8 mouse cellular contexts compared by ENCODE assay signal in genomic region chr11:20741201-20742100, GRCm38 (mm10). TPM values are rescaled to one million over a fixed set of nuclear protein-coding genes. Genes with fewer than 3 reads are reported as not detected.
DNase-seq lines count a peak whose midpoint lies in the region; ATAC-seq and TF ChIP-seq lines count a peak whose summit lies in the region.

Gene Aftph (minus strand): TSS chr11:20741589.

- peaks cover 9% of the 10 kb centered on the region for H3K27me3 ChIP-seq in G1E (ENCODE audit: insufficient read depth, low read length)
- no peaks in the 10 kb centered on the region; the same call in 1 of the 2 replicates for H3K27me3 ChIP-seq in forebrain, embryonic 16.5 days (replicated peaks; ENCODE audit: control insufficient read depth, insufficient read depth, low read length)
- no peaks in the 10 kb centered on the region for H3K27me3 ChIP-seq in lung, embryonic 14.5 days (ENCODE audit: insufficient read depth, low read length)
- no peaks in the 10 kb centered on the region for H3K27me3 ChIP-seq in thymus, adult 2 months (ENCODE audit: control insufficient read depth, insufficient read depth, low read length)

- no peaks in the 10 kb centered on the region for H3K9me3 ChIP-seq in G1E (replicated peaks)
- H3K9me3 ChIP-seq in forebrain, embryonic 16.5 days (ENCODE audit: control insufficient read depth, low read length): no peaks in the 10 kb centered on the region
- no peaks in the 10 kb centered on the region for H3K9me3 ChIP-seq in lung, embryonic 14.5 days (ENCODE audit: low read depth, low read length)

- TF ChIP-seq POLR2A in olfactory bulb, adult 2 months (IDR thresholded peaks at IDR 0.05; ENCODE audit: insufficient read depth, low read depth, low read length): peak; percentile 88
- peak; percentile 97 for TF ChIP-seq POLR2A in thymus, adult 2 months (IDR thresholded peaks at IDR 0.05; ENCODE audit: control insufficient read depth, extremely low read depth, insufficient read depth, low read length, poor library complexity)

- peaks cover 19% of the 10 kb centered on the region for H3K36me3 ChIP-seq in G1E (replicated peaks)
- no peaks in the 10 kb centered on the region for H3K36me3 ChIP-seq in forebrain, embryonic 16.5 days (ENCODE audit: control insufficient read depth, insufficient read depth)
- H3K36me3 ChIP-seq in lung, embryonic 14.5 days (ENCODE audit: insufficient read depth): no peaks in the 10 kb centered on the region
- H3K36me3 ChIP-seq in thymus, adult 2 months (ENCODE audit: control insufficient read depth, insufficient read depth, low read length): no peaks in the 10 kb centered on the region

- H3K4me1 ChIP-seq in G1E (ENCODE audit: insufficient read depth, low read depth, low read length): peaks cover 12% of the 10 kb centered on the region
- peaks cover 7% of the 10 kb centered on the region; the same call in 1 of the 2 replicates for H3K4me1 ChIP-seq in forebrain, embryonic 16.5 days (replicated peaks; ENCODE audit: control insufficient read depth, insufficient read depth, low read length)
- H3K4me1 ChIP-seq in lung, embryonic 14.5 days (ENCODE audit: insufficient read depth): no peaks in the 10 kb centered on the region
- H3K4me1 ChIP-seq in olfactory bulb, adult 2 months (ENCODE audit: control insufficient read depth, insufficient read depth, low read length): no peaks in the 10 kb centered on the region
- H3K4me1 ChIP-seq in thymus, adult 2 months (replicated peaks; ENCODE audit: control insufficient read depth, insufficient read depth, low read length): no peaks in the 10 kb centered on the region

- peak; percentile 94 for DNase-seq in G1E (ENCODE audit: low spot score)
- peak; percentile 98 to 99 for DNase-seq in cerebellum, adult 18-20 months
- DNase-seq in heart, postnatal 36 days: peak; percentile 95
- peak; percentile 99 for DNase-seq in layer of hippocampus, adult 2 months (ENCODE audit: low spot score in 2 of 2)
- peak; percentile 98 for DNase-seq in lung, embryonic 14.5 days
- peak; percentile 99 for DNase-seq in thymus, adult 2 months

- peak within 1 kb of the TSS; percentile 93 for H3K9ac ChIP-seq in forebrain, embryonic 16.5 days (replicated peaks; ENCODE audit: low read depth, low read length)
- H3K9ac ChIP-seq in lung, embryonic 14.5 days: peak within 1 kb of the TSS; percentile 82

- H3K4me3 ChIP-seq in G1E (ENCODE audit: low read depth, low read length): peak within 1 kb of the TSS; percentile 92
- H3K4me3 ChIP-seq in forebrain, embryonic 16.5 days (replicated peaks; ENCODE audit: low read length): peak within 1 kb of the TSS; percentile 53
- H3K4me3 ChIP-seq in layer of hippocampus, adult 2 months: peak within 1 kb of the TSS; percentile 89
- H3K4me3 ChIP-seq in lung, embryonic 14.5 days (ENCODE audit: low read depth, low read length): peak within 1 kb of the TSS; percentile 97
- H3K4me3 ChIP-seq in olfactory bulb, adult 2 months (ENCODE audit: insufficient read depth, low read depth, low read length): peak within 1 kb of the TSS; percentile 98
- peak within 1 kb of the TSS; percentile 66 for H3K4me3 ChIP-seq in thymus, adult 2 months (ENCODE audit: control insufficient read depth, insufficient read depth, low read length)

- peak within 1 kb of the TSS; percentile 78 for H3K4me2 ChIP-seq in forebrain, embryonic 16.5 days (ENCODE audit: low read length)
- H3K4me2 ChIP-seq in lung, embryonic 14.5 days: peak within 1 kb of the TSS; percentile 75

- intact Hi-C loops in heart, postnatal 36 days (cut with DNase I): loop anchor here (2.0 to 5.0 kb wide), 5 partner anchors 49 to 295 kb away; partner anchors contain the start of gene Sertad2

- TF ChIP-seq CTCF in G1E (IDR thresholded peaks at IDR 0.05; ENCODE audit: low read depth, low read length): no peak
- TF ChIP-seq CTCF in layer of hippocampus, adult 2 months (conservative IDR thresholded peaks at IDR 0.05): no peak
- no peak for TF ChIP-seq CTCF in lung, embryonic 14.5 days (IDR thresholded peaks at IDR 0.05; ENCODE audit: low read depth)
- no peak for TF ChIP-seq CTCF in olfactory bulb, adult 2 months (IDR thresholded peaks at IDR 0.05; ENCODE audit: insufficient read depth, low read depth, low read length)
- peak; percentile 65; the same call in 1 of the 2 replicates for TF ChIP-seq CTCF in thymus, adult 2 months (IDR thresholded peaks at IDR 0.05; ENCODE audit: borderline replicate concordance, control insufficient read depth, extremely low read depth, insufficient read depth, low read length, poor library complexity)

- under 1% methylated on average over 62 of the region's 81 CpGs for WGBS in forebrain, embryonic 16.5 days
- under 1% methylated on average over 81 of the region's 81 CpGs for WGBS in lung, embryonic 14.5 days
- WGBS in olfactory bulb, adult 2 months: under 1% methylated on average over 75 of the region's 81 CpGs
- WGBS in thymus, adult 2 months: under 1% methylated on average over 73 of the region's 81 CpGs

- peak; percentile 94 for ATAC-seq in G1E (ENCODE audit: extremely low read depth, insufficient number of reproducible peaks, low FRiP score, poor library complexity, severe bottlenecking)
- peak; percentile 98 for ATAC-seq in forebrain, embryonic 16.5 days
- ATAC-seq in lung, embryonic 14.5 days (ENCODE audit: insufficient read depth): peak; percentile 98

- H3K27ac ChIP-seq in forebrain, embryonic 16.5 days (ENCODE audit: low read length): peak within 1 kb of the TSS; percentile 97
- H3K27ac ChIP-seq in layer of hippocampus, adult 2 months: peak within 1 kb of the TSS; percentile 97
- peak within 1 kb of the TSS; percentile 98 for H3K27ac ChIP-seq in lung, embryonic 14.5 days (ENCODE audit: low read depth)
- H3K27ac ChIP-seq in olfactory bulb, adult 2 months (ENCODE audit: insufficient read depth, low read depth, low read length): peak within 1 kb of the TSS; percentile 99
- peak within 1 kb of the TSS; percentile 90 for H3K27ac ChIP-seq in thymus, adult 2 months (ENCODE audit: control insufficient read depth, insufficient read depth, low read length)

RNA-seq across cellular contexts. Expression of gene Aftph, which starts in this region (rescaled TPM):
- total RNA-seq in G1E (2014; fragmentation: Nextera tagmentation) (86.3 and 103 TPM in 2 replicates), G1E (2017) (56.9 and 57.5 TPM in 2 replicates)
- 8.8 and 9.0 TPM in 2 replicates for polyA plus RNA-seq in G1E (2012)
- polyA plus RNA-seq in forebrain, embryonic 16.5 days (2015; fragmentation: Nextera tagmentation; extraction: Ambion mirVana): 41.7 and 44.3 TPM in 2 replicates
- total RNA-seq in heart, postnatal 36 days (2021): 10 to 100 TPM; 22.1 to 23.3 TPM
- 10 to 100 TPM; 79.0 to 81.7 TPM for total RNA-seq in layer of hippocampus, adult 2 months (2021)
- 20.4 and 20.8 TPM in 2 replicates for polyA plus RNA-seq in lung, embryonic 14.5 days (2014; fragmentation: Nextera tagmentation; extraction: Ambion mirVana)
- not detected in 2 replicates for polyA plus RNA-seq in olfactory bulb, adult 2 months (2012; ENCODE audit: insufficient read depth, insufficient read length, low replicate concordance, missing spikeins)
- 68.2 and 91.9 TPM in 2 replicates for polyA plus RNA-seq in thymus, adult 2 months (2012; rRNA removed)

Comparison
In these comparisons a context has a peak if more than half of its experiments do, and no peak if none do; other contexts are left out.
1. Peak in every context shown above with its lines: DNase-seq, ATAC-seq, H3K4me3 ChIP-seq and H3K27ac ChIP-seq.